Mouse (Mus musculus) layer of hippocampus, adult 9-11 months (tissue): ENCODE data around the gene Gja8.

ENCODE experiments used
- DNase-seq: peaks from one replicate; pipeline ENCODE4 v3.0.0; 2022

Gene Gja8

DNA sequence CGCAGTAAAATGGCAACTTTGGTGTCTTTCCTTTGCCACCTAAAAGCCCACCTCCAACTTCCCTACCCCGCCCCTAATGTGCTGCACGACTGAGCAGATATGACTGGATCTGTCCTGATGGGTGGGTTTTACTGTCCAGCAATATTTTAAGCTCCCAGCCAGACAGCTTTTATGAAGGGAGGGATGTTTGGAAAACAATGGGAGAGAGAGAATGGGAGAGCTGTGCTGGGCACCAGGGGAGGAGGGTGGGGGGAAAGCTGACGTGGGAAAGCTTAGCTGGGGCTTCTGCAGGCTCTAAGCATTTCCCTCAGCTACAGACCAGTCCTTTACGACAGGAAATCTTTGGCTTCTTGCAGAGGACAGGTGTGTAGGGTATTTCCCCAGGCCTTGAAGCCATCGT lies at the start of gene Gja8:
TSS of gene Gja8 (minus strand) at position 101 of the 400 bp plus-strand sequence.
- DNase-seq = no peak

DNA sequence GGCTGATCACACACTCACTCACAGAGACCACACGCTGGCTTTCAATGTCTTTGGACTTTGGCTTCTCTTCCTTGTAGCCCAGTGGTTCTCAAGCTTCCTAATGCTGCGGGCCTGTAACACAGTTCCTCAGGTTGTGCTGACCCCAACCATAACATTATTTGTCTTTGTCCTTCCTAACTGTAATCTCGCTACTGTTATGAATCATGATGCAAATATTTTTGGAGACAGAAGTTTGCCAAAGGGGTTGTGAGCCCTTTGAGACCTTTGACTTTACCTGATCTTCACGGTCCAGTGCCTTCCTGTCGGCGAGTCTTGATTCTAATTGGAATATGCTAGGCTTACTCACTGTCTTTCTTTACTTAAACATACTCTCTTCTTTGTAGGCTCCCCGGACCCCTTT lies 48.6 kb upstream of the Gja8 start:
- DNase-seq = no peak

DNA sequence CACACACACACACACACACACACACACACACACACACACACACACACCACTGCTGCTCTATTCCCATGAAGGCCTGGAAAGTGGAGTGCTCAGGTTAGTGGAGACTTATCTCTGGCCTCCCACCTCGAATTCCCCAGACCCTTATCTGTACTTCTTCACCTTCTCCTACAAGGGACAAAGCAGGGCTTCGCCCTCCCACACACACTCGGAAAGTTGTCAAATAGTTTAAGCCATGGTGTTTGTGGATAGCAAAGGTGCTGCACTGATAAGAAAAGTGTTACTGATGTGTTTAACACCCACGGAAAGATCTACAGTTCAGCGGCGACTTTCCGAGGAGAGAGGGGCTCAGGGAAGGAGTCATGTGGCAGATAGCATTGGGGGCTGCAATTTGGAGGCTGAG lies 45.2 kb upstream of the Gja8 start:
- no peak for DNase-seq

DNA sequence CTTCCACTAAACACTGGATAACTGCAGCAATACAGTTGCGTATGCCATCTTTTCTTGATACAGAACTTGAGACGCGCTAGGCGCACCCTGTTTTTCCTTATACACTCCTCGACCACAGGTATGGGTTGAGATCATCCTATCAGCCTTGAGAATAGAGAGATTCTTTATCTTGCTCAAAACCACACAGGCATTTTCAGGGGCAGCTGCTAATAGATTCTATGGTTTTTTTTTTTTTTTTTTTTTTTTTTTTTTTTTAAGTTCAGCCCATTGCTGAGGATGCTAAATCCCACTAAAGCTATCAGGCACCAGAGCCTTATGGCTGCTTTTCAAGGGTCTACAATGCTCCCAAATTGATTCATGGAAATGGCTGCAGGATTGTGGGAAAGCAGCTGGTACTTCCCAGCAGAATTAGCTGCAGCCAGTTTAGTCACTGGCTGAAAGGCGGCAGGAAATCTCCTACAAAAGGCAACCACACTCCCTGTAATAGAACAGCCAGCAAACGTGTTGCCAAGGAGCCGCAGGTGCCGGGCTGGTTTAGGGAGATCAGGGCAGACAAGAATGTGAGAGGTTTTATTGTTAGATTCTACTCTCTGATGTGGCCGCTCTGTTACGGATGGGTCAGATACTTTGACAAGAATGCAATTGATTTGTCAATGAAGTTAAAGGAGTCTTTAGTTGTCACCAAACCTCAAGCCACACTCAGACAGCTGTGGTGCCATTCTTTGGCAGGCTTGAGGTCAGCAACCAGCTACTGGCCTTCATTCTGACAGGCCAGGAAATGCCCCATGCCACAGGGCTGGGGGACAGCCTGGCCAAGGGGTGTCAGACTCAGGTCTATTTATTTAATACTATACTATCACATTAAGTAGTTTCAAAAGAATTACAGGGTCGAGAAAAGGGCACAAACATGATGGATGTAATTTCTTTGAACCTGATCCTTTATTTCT lies 37.5 kb upstream of the Gja8 start:
- DNase-seq = peak; percentile 5

DNA sequence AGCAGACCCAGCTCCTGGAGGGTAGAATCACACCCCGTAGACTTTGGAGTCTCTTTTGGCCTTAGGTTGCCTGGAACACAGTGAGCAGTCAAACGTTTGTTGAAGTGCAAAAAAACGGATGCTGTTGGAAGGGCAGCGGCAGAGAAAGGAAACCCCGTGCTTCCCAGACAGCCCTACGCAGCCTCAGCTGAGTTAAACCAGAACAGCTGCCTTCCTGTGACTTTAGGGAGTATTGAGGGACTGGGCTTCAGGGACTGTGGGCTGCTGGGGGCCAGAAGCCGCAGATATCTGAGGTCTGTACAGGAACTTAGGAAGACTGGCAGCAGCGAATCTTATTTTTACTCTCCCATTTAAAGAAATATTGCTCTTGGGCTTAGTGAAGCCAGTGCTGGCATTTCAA lies 34.8 kb upstream of the Gja8 start:
- no peak for DNase-seq

DNA sequence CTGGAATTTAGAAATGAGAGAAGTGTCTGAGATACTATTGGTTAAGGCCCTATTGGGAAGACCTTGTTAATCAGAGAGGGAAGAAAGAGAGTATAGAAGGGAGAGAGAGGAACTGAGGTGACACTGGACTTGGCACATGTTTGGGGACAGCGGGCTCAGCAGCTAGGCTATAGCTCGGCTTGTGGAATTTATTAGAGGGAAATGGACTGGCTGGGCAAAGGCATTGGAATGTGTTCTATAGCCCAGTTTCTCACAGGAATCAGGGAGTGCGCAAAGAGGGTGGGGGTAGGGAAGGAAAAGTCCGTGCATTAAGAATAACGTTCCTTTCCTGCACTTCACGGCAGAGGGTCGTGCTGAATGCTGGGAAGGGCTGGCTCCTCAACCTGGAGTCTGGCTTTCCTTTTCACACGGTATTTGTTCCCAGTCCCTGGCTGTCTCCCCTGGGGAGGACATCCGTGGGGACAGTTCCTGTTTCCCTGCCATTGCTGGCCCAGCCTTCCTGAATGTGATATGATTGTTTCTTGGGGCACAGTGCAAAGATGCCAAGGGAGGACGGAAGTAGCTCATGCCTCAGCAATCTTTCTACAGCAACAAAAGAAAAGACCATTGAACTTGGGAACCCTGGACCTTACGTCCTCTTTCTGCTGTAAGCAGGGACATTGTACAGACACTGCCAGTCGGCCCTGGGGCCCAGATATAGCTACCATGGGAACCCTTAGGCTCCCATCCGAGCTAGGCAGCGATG lies 27.8 kb upstream of the Gja8 start:
- no peak for DNase-seq

DNA sequence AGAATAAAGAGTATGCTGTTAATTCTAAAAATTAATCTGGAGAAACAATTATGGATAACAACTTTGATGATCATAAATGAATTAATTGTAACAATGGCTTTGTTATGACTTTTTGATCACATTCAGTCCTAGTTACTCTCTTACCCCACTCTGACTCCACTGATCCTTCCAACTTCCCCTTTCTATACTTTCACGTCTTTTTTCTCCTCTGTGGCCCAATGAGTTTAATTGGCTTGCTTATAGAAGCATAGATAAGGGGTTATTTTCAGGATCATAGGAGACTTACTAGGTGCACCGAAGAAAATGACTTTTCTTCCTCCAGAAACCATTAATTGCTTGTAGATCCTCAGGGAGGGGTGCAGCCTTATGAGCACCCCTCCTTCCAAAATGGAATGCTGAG lies 16.9 kb upstream of the Gja8 start:
- no peak for DNase-seq

DNA sequence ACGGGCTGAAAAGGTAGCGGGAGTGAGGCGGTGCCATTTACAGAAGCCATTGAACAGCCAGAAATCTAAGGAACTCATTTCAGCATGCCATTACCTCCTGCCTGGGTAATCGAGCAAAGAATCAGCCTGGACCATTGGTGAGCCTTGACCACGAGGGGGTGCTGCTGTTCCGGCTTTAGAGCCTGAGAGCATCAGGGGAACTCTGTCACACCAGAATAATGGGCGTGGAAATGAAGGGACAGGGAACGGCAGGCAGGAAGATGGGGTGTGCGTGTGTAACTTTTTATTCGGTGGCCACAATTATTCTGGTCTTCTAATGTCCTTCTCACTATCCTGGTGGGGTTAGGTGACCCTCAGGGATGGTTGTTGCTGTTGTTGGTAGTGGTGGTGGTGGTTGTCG lies 12.9 kb upstream of the Gja8 start:
- peak; percentile 83 for DNase-seq

DNA sequence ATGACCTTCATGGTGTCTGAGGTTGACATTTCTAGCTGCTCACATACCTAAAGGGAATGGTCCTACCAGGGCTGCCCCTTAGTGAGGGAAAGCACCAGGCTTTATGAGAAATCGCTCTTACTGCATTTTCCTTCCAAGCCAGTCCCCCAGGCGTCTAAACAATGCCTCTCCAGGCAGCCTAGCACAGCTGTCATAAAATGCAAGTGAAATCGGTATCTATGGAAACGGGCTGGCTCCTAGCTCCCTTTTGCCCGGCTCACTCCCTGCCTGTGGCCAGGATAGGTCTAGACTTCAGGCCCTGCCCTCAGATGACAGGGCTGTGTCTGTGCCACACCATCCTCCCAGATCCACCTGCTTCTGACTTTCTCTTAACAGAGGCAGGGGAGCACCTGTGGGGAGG lies 11.8 kb upstream of the Gja8 start:
- DNase-seq = peak; percentile 23

DNA sequence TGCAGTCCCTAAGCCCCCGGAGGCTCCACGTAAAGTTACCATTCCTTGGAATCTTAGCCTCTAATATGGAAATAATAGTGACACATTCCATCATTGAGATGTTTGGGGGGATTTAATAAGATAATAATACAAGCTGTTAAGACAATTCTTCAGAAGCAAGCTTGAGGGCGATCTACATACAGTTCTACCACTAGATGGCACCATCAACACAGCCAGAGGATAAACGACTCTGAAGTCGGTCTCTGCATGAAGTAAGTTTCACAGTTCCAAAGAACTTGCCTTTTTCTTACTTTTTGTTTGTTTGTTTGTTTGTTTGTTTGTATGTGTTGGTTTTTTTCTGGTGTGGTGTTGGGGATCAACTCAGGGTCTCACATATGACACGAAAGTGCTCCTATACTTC lies 10.4 kb upstream of the Gja8 start:
- no peak for DNase-seq

DNA sequence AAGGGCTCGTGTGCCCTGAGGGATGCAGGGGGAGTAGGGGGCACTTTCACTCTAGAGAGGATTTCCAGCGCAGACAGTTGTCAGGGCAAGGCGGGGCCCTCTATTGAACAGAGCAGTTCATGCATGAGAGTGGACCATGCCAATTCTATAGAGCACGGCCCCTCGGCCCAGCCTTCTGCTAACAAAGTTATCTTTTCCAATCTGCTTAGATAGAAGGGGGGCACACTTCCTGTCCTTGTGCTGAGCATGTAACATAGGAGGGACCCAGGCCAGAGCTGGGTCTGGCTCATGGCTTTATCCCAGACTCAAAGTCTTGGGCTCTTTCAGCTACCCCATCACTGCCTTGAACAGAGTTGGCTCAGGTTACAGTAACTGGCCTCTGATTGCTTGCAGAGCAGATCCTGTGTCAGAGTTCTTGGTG lies 5.5 kb upstream of the Gja8 start:
- no peak for DNase-seq

DNA sequence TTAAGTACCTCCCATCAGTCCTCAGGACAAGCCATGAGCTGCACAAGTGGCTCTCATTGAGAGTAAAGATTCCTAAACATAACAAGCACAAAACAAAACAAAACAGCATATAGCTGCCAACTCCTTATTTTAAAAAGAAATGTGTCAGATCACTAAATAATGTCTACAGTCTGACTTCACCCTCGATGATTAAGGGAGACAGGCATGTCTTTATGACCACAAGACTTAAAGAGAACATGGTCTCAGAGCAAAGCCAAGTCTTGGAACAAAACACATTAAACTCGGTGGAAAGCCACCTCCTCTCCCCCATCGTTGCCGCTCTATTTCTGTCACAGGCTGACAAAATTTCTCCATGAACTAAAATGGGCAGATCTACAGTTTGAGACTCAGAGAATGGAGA lies 1.2 kb downstream of the Gja8 start:
- no peak for DNase-seq

DNA sequence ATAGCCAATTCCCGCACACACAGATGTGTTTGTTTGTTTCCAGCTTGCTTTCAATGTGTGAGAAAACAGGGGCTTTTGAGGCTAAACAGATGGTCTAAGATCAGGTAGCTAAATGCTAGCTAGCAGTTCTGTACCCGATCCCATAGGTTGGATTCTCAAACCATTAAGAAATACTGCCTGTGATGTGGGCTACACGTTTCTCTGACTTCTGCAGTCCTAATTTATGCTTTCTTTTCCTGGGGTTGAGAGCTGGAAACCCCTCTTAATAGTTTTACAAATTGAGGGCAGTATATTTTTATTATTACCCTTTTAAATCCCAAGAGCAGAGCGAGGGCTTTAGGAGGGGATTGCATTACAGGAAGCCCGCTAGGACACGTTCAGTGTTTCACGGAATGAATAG lies 4.8 kb downstream of the Gja8 start:
- DNase-seq = no peak

DNA sequence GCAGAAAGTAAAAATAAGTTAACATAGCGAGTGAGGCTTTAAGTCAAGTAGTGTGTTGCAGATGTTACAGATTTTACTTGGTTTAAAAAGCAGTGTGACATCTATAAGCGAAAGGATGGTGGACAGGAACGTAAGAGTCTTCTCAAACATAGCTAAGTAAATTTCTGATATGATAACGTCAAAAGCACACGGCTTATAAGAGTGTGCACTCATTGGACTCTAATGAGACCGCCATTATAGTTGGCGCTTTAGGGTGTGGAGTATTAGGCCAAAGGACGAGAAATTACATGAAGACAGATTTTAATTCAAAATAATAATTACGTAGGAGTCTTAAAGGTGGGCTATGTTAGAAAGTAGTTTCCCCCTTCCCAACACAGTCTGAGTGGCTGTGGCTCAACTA lies 20.2 kb downstream of the Gja8 start:
- DNase-seq = no peak

DNA sequence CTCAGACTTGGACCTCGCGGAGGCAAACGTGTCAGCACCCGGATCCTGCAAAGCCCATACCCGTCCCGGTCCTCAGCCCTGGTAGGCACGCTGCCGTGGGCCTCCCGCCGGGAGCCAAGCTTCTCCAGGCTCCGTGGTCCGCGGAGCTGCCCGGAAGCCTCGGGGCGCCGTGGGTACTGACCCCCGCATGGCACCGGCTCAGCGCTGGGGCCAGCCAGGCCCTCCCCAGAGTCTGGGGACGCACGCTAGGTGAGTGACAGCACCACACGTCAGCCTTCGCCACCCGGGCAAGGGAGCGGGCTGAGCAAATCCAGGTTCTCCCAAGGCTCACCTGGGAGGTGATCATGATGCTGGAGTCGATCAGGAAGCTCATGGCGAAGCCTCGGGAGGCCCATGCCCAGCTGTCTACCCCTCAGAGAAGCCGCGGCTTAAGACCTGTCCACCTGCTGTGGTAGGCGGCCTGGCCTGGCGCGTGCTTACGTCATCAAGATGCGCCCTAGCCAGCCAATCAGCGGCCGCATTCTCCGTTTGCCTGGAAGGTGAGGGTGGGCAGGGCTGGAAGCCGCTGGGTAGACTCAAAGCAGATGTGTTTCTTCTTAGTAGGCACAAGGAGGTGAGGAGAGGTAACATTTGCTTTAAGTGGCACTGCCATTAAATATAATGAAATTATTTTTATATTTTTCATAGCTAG lies 20.8 kb downstream of the Gja8 start, which contains the start of gene Gpr89:
TSS of gene Gpr89 (minus strand) at position 496 of the 691 bp plus-strand sequence.
- peak; percentile 93 for DNase-seq

DNA sequence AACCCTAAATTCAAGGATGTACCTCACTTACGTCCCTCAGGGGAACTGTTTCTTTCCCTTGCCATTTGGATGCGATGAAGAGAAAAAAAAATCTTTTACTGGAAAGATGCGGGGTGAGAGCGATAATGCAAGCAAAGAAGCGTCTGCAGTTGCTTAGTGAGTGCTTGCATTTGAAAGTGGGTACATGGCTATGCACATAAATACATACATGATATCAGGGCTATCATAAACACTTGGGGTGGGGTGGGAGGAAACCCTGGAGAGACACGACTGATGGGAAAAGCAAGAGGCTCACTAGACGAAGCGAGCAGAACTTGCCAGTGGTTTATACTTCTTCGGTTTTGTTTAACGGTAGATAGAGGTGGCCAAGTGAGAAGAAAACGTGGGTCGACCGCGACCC lies 21.4 kb downstream of the Gja8 start, which contains the start of gene Gja5:
TSS of gene Gja5 (plus strand) at position 301 of the 400 bp plus-strand sequence.
- DNase-seq = no peak

DNA sequence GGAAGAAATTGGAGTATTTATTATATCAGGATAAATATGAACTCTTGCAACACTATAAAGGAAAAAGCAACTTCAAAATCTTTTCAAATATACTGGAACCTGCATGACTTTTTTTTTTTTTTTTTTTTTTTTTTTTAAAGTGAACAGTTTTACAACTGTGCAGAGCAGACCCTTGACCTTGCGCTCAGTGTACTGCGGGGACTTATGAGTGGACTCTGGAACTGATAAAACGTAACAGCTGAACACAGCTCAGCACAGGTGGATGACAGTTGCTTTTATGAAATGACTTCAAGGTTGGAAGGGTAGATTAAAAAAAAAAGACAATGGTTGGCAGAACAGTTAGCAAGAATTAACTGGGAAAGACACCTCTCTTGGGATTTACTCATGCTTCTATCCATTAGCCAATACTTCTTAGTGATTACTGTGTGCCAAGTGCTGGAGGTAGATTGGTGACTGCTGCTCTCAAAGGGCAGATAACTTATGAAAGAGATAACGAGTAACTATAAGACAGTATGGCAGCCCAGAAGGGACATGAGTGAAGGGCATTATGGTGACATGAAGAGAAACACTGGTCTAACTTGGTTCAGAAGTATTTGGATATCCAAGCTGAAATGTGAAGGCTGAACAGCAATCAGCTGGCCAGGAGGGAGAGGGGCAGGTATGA lies 23.4 kb downstream of the Gja8 start:
- DNase-seq = no peak

DNA sequence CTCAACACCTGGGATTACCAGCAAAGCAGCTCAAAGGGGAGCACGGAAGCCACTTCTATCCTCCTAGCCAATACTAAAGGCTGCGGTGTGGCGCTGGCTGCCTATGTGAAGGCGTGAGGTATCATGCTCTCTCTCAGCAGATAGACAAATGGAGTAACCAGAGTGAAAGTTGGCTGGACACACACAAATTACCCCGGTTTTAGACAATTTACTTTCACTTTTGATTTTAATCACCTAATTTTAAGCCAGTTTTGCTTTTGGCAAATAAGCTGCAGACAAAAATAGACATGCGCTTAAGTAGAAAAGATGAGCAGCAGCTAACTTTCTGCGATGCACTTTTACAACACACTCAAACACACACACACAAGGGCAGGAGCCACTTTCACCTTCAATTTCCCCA lies 42.1 kb downstream of the Gja8 start:
- no peak for DNase-seq

DNA sequence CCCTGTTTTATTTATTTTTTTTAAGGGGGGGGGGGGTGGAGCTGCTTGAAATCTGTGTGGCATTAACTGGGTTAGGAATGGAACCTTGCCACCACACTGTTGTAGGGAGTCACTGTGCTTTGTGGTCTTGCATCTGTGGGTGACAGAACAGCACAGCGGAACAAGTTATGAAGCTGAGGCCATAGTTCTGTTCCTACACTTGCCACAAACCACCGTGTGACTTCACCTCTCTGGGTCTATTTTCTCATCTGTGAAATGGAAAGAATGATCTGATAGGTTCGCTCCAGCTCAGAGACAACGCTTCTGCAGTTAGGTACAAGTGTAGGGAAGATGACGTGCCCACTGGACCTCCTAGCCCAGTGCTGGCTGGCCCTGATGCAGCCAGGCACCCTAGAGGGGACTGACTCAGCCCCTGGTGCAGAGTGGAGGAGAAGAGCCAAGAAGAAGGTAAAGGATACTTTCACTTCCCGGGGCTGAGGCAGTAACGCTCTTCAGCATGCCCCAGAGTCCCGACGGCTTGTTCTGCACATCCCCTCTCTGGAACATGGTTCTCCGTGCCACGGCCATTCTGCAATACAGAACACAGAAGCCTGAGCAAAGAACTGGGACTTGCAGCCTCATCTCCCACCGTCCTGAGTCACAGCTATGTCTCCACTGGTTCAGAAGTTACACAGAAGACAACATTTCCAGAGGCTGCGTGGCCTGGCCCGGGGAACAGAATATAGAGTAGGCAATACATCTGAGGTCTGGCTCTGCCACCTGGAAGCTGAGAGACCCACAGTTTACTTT lies 43.6 kb downstream of the Gja8 start:
- no peak for DNase-seq

DNA sequence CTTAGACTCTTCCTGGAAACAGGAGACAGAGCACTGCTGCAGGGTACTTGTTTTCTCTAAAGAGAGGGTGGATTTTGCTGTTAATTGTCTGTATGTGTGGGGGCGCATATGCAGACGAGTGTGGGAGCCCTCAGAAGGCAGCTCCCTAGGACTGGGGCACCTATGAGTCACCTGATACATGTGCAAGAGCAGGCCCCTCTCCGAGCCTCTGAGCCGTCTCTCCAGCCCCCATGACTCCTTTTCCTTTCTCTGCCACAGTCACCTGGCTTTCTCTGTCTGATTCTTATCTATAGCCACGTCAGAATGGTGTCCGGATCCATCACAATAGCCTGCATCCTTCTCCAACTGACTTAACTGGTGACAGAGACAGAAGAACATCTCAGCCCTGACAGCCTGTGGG lies 44.3 kb downstream of the Gja8 start:
- DNase-seq = no peak

DNA sequence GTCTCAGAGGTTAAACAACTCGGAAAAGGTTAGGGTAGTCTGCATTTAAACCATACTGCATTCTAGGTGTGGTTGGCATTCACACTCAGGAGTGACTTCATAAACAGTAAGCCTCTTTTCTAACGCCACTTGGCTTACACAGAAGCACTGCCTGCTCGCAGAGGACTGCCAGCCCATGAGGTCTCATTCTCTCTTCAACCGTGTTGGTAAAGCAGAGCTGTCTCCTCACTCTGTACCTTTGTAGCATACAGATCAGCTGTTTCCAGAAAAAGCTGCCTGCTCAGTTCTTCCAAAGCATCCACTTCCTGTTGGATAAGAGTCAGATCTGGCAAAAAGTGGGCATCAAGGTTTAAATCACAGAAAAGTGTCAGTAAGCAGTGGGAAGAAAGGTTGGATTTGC lies 45.4 kb downstream of the Gja8 start:
- DNase-seq = no peak

DNA sequence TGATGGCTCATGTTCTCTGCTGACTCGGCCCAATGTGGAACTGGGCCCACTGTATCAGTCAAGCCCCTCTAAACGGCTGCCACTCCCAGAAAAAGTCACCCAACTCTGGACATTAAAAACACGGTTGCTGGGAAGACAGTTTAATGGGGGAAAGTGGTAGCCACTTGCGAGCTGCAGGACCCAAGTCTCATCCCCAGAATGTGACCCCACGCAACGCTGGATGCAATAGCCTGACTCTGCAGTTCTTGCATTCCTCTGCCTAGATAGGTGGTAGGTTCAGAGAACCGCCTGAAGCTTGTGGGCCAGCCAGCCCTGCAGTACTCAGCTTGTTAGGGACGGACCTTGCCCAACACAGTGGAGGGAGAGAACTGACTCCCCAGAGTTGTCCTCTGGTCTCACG lies 46.3 kb downstream of the Gja8 start:
- no peak for DNase-seq
